Comparison of ENCODE assay signal across 9 mouse cellular contexts in genomic region chr8:3587391-3588257, GRCm38 (mm10). TPM values are rescaled to one million over a fixed set of nuclear protein-coding genes. Genes with fewer than 3 reads are reported as not detected.
DNase-seq lines count a peak whose midpoint lies in the region; ATAC-seq and TF ChIP-seq lines count a peak whose summit lies in the region.
"Had no signal": no experiment of that assay in that cellular context is flagged by ENCODE, and none has a peak within 500 bp of the region (broad histone marks: within the 10 kb centered on the region; RNA-seq: fewer than 3 reads in every experiment).

No protein-coding gene starts in this region.

- no peaks in the 10 kb centered on the region for H3K9me3 ChIP-seq in forebrain, embryonic 15.5 days
- no peaks in the 10 kb centered on the region for H3K9me3 ChIP-seq in intestine, postnatal 0 days (ENCODE audit: control insufficient read depth)
- no peaks in the 10 kb centered on the region for H3K9me3 ChIP-seq in limb, embryonic 11.5 days (ENCODE audit: control insufficient read depth, low read length)
- H3K9me3 ChIP-seq in midbrain, embryonic 11.5 days (ENCODE audit: control insufficient read depth, low read length), result no peaks in the 10 kb centered on the region
- H3K9me3 ChIP-seq in stomach, postnatal 0 days (ENCODE audit: control insufficient read depth, low read length), result no peaks in the 10 kb centered on the region

- ATAC-seq in forebrain, embryonic 15.5 days (replicated peaks), result peak; percentile 84
- peak; percentile 88 for ATAC-seq in intestine, postnatal 0 days
- ATAC-seq in limb, embryonic 11.5 days (ENCODE audit: insufficient number of reproducible peaks, low FRiP score, low TSS enrichment, low read depth), result peak; percentile 83
- ATAC-seq in midbrain, embryonic 11.5 days (ENCODE audit: low FRiP score), result peak; percentile 79
- ATAC-seq in stomach, postnatal 0 days (ENCODE audit: low FRiP score, low TSS enrichment), result peak; percentile 85

- H3K27me3 ChIP-seq in forebrain, embryonic 15.5 days, result no peaks in the 10 kb centered on the region
- H3K27me3 ChIP-seq in intestine, postnatal 0 days (replicated peaks; ENCODE audit: control insufficient read depth, insufficient read depth, low read length), result no peaks in the 10 kb centered on the region
- no peaks in the 10 kb centered on the region; the same call in 1 of the 2 replicates for H3K27me3 ChIP-seq in limb, embryonic 11.5 days (ENCODE audit: control insufficient read depth, insufficient read depth, low read length)
- H3K27me3 ChIP-seq in midbrain, embryonic 11.5 days (ENCODE audit: control insufficient read depth, insufficient read depth, low read length), result peaks cover 3% of the 10 kb centered on the region
- H3K27me3 ChIP-seq in stomach, postnatal 0 days (ENCODE audit: control insufficient read depth, insufficient read depth, low read length), result no peaks in the 10 kb centered on the region

- H3K9ac ChIP-seq in forebrain, embryonic 15.5 days (replicated peaks), result peak overlapping the region; percentile 79
- H3K9ac ChIP-seq in intestine, postnatal 0 days (ENCODE audit: low read depth, low read length), result peak overlapping the region; percentile 93
- H3K9ac ChIP-seq in limb, embryonic 11.5 days (ENCODE audit: low read length), result peak overlapping the region; percentile 67
- H3K9ac ChIP-seq in midbrain, embryonic 11.5 days (ENCODE audit: low read length), result peak overlapping the region; percentile 89
- peak overlapping the region; percentile 80 for H3K9ac ChIP-seq in stomach, postnatal 0 days (ENCODE audit: low read length)

- H3K4me3 ChIP-seq in gastrocnemius, adult 2 months, result peak overlapping the region; percentile 76
- H3K4me3 ChIP-seq in forebrain, embryonic 15.5 days, result peak overlapping the region; percentile 80
- peak overlapping the region; percentile 81 for H3K4me3 ChIP-seq in intestine, postnatal 0 days (ENCODE audit: low read depth, low read length)
- H3K4me3 ChIP-seq in limb, embryonic 11.5 days (ENCODE audit: low read depth, low read length), result peak overlapping the region; percentile 74
- H3K4me3 ChIP-seq in midbrain, embryonic 11.5 days (ENCODE audit: low read depth, low read length), result peak overlapping the region; percentile 83
- peak overlapping the region; percentile 68 for H3K4me3 ChIP-seq in stomach, postnatal 0 days (ENCODE audit: low read depth, low read length)

- intact Hi-C loops in gastrocnemius, adult 2 months (cut with DNase I), result no loop called here

- no peak overlapping the region for H3K27ac ChIP-seq in gastrocnemius, adult 2 months
- peak overlapping the region; percentile 88 for H3K27ac ChIP-seq in forebrain, embryonic 15.5 days (replicated peaks)
- peak overlapping the region; percentile 98 for H3K27ac ChIP-seq in intestine, postnatal 0 days (ENCODE audit: low read depth, low read length)
- 0 out of 2 replicates have a peak overlapping the region, but pooled peaks have one; percentile 21 for H3K27ac ChIP-seq in limb, embryonic 11.5 days (replicated peaks; ENCODE audit: low read depth, low read length)
- no peak overlapping the region; the same call in 1 of the 2 replicates for H3K27ac ChIP-seq in midbrain, embryonic 11.5 days (ENCODE audit: low read depth, low read length)
- H3K27ac ChIP-seq in stomach, postnatal 0 days (replicated peaks), result peak overlapping the region; percentile 93

- under 1% methylated on average over 74 of the region's 77 CpGs for WGBS in forebrain, embryonic 15.5 days
- under 1% methylated on average over 76 of the region's 77 CpGs for WGBS in intestine, postnatal 0 days
- WGBS in limb, embryonic 11.5 days, result under 1% methylated on average over 65 of the region's 77 CpGs
- under 1% methylated on average over 68 of the region's 77 CpGs for WGBS in midbrain, embryonic 11.5 days
- WGBS in stomach, postnatal 0 days, result under 1% methylated on average over 69 of the region's 77 CpGs

- DNase-seq in gastrocnemius, adult 2 months, result no peak
- no peak for DNase-seq in gastrocnemius, postnatal 25 days
- DNase-seq in cerebellum, adult 11 months, result peak; percentile 72
- peak; percentile 81 for DNase-seq in limb, embryonic 11.5 days (ENCODE audit: low spot score)
- DNase-seq in midbrain, embryonic 11.5 days (ENCODE audit: low spot score, missing footprints), result peak; percentile 96
- DNase-seq in stomach, postnatal 0 days (ENCODE audit: low spot score), result peak; percentile 91

- no peak for TF ChIP-seq CTCF in gastrocnemius, adult 2 months (IDR thresholded peaks at IDR 0.05)
- 0 out of 2 replicates have a peak, but pooled peaks have one; percentile 7 for TF ChIP-seq CTCF in intestine, postnatal 0 days (IDR thresholded peaks at IDR 0.05; ENCODE audit: low read depth)
- TF ChIP-seq CTCF in stomach, postnatal 0 days (IDR thresholded peaks at IDR 0.05; ENCODE audit: low read depth), result no peak

- H3K4me1 ChIP-seq in forebrain, embryonic 15.5 days, result no peaks in the 10 kb centered on the region
- no peaks in the 10 kb centered on the region for H3K4me1 ChIP-seq in intestine, postnatal 0 days (replicated peaks; ENCODE audit: control insufficient read depth, insufficient read depth, low read length)
- peaks cover 2% of the 10 kb centered on the region; the same call in 1 of the 2 replicates for H3K4me1 ChIP-seq in limb, embryonic 11.5 days (ENCODE audit: control insufficient read depth, insufficient read depth, low read length)
- no peaks in the 10 kb centered on the region for H3K4me1 ChIP-seq in midbrain, embryonic 11.5 days (ENCODE audit: control insufficient read depth, insufficient read depth, low read length)
- no peaks in the 10 kb centered on the region for H3K4me1 ChIP-seq in stomach, postnatal 0 days (replicated peaks; ENCODE audit: control insufficient read depth, insufficient read depth)

- H3K36me3 ChIP-seq in forebrain, embryonic 15.5 days, result no peaks in the 10 kb centered on the region
- H3K36me3 ChIP-seq in intestine, postnatal 0 days (ENCODE audit: control insufficient read depth, insufficient read depth), result no peaks in the 10 kb centered on the region
- no peaks in the 10 kb centered on the region for H3K36me3 ChIP-seq in limb, embryonic 11.5 days (ENCODE audit: control insufficient read depth, insufficient read depth, low read length)
- H3K36me3 ChIP-seq in midbrain, embryonic 11.5 days (ENCODE audit: control insufficient read depth, insufficient read depth, low read length), result no peaks in the 10 kb centered on the region
- H3K36me3 ChIP-seq in stomach, postnatal 0 days (ENCODE audit: control insufficient read depth, insufficient read depth, low read length), result no peaks in the 10 kb centered on the region

- no peak for TF ChIP-seq EP300 in stomach, postnatal 0 days (optimal IDR thresholded peaks at IDR 0.05)

- peak overlapping the region; percentile 63 for H3K4me2 ChIP-seq in forebrain, embryonic 15.5 days (replicated peaks)
- H3K4me2 ChIP-seq in intestine, postnatal 0 days (replicated peaks; ENCODE audit: low read depth), result peak overlapping the region; percentile 79
- H3K4me2 ChIP-seq in limb, embryonic 11.5 days (ENCODE audit: low read depth, severe bottlenecking), result peak overlapping the region; percentile 95
- H3K4me2 ChIP-seq in midbrain, embryonic 11.5 days, result peak overlapping the region; percentile 95
- peak overlapping the region; percentile 81 for H3K4me2 ChIP-seq in stomach, postnatal 0 days (replicated peaks; ENCODE audit: low read depth)

RNA-seq across cellular contexts. Expression of gene Camsap3, which starts 0.5 kb away (rescaled TPM):
- total RNA-seq in gastrocnemius, adult 2 months (2021), result under 1 TPM; 0.22 to 0.33 TPM
- under 1 TPM; 0.61 to 0.67 TPM for total RNA-seq in gastrocnemius, postnatal 25 days (2021)
- 33.4 and 34.8 TPM in 2 replicates for polyA plus RNA-seq in forebrain, embryonic 15.5 days (2015; fragmentation: Nextera tagmentation; extraction: Ambion mirVana)
- polyA plus RNA-seq in intestine, postnatal 0 days (2015; fragmentation: Nextera tagmentation; extraction: Ambion mirVana), result 20.9 and 22.9 TPM in 2 replicates
- polyA plus RNA-seq in limb, embryonic 11.5 days (2014; fragmentation: Nextera tagmentation; extraction: Ambion mirVana), result 6.0 and 7.4 TPM in 2 replicates
- 11.3 and 11.9 TPM in 2 replicates for polyA plus RNA-seq in midbrain, embryonic 11.5 days (2014; fragmentation: Nextera tagmentation; extraction: Ambion mirVana)
- polyA plus RNA-seq in stomach, postnatal 0 days (2015; fragmentation: Nextera tagmentation; extraction: Ambion mirVana), result 14.2 and 20.1 TPM in 2 replicates

RNA-seq across cellular contexts. Expression of gene C330021F23Rik, which starts 19.8 kb away (rescaled TPM):
- total RNA-seq in gastrocnemius, adult 2 months (2021), result not detected
- total RNA-seq in gastrocnemius, postnatal 25 days (2021), result not detected
- polyA plus RNA-seq in forebrain, embryonic 15.5 days (2015; fragmentation: Nextera tagmentation; extraction: Ambion mirVana), result 0.64 and 0.89 TPM in 2 replicates
- 0.63 and 0.76 TPM in 2 replicates for polyA plus RNA-seq in intestine, postnatal 0 days (2015; fragmentation: Nextera tagmentation; extraction: Ambion mirVana)
- polyA plus RNA-seq in limb, embryonic 11.5 days (2014; fragmentation: Nextera tagmentation; extraction: Ambion mirVana), result 3.9 and 4.1 TPM in 2 replicates
- 6.3 and 8.1 TPM in 2 replicates for polyA plus RNA-seq in midbrain, embryonic 11.5 days (2014; fragmentation: Nextera tagmentation; extraction: Ambion mirVana)
- 0.18 and 0.38 TPM in 2 replicates for polyA plus RNA-seq in stomach, postnatal 0 days (2015; fragmentation: Nextera tagmentation; extraction: Ambion mirVana)
- polyA plus RNA-seq: C2C12 had no signal

RNA-seq across cellular contexts. Expression of gene Xab2, which starts 33.5 kb away (rescaled TPM):
- total RNA-seq in gastrocnemius, adult 2 months (2021), result 10 to 100 TPM; 11.0 to 11.3 TPM
- 10 to 100 TPM in 1 of 2 experiments, 1 to 10 TPM in 1; 9.5 to 10.0 TPM for total RNA-seq in gastrocnemius, postnatal 25 days (2021)
- 65.6 and 68.6 TPM in 2 replicates for polyA plus RNA-seq in forebrain, embryonic 15.5 days (2015; fragmentation: Nextera tagmentation; extraction: Ambion mirVana)
- 16.8 and 17.5 TPM in 2 replicates for polyA plus RNA-seq in intestine, postnatal 0 days (2015; fragmentation: Nextera tagmentation; extraction: Ambion mirVana)
- 61.3 and 68.1 TPM in 2 replicates for polyA plus RNA-seq in limb, embryonic 11.5 days (2014; fragmentation: Nextera tagmentation; extraction: Ambion mirVana)
- polyA plus RNA-seq in midbrain, embryonic 11.5 days (2014; fragmentation: Nextera tagmentation; extraction: Ambion mirVana), result 58.6 and 63.8 TPM in 2 replicates
- polyA plus RNA-seq in stomach, postnatal 0 days (2015; fragmentation: Nextera tagmentation; extraction: Ambion mirVana), result 23.3 and 25.5 TPM in 2 replicates

RNA-seq across cellular contexts. Expression of gene Pet100, which starts 33.7 kb away (rescaled TPM):
- total RNA-seq in gastrocnemius, adult 2 months (2021), result 10 to 100 TPM; 87.7 to 92.0 TPM
- 100 to 1,000 TPM in 1 of 2 experiments, 10 to 100 TPM in 1; 89.9 to 106 TPM for total RNA-seq in gastrocnemius, postnatal 25 days (2021)
- polyA plus RNA-seq in forebrain, embryonic 15.5 days (2015; fragmentation: Nextera tagmentation; extraction: Ambion mirVana), result 107 and 112 TPM in 2 replicates
- 152 TPM in 2 replicates for polyA plus RNA-seq in intestine, postnatal 0 days (2015; fragmentation: Nextera tagmentation; extraction: Ambion mirVana)
- 106 and 107 TPM in 2 replicates for polyA plus RNA-seq in limb, embryonic 11.5 days (2014; fragmentation: Nextera tagmentation; extraction: Ambion mirVana)
- polyA plus RNA-seq in midbrain, embryonic 11.5 days (2014; fragmentation: Nextera tagmentation; extraction: Ambion mirVana), result 96.9 and 113 TPM in 2 replicates
- polyA plus RNA-seq in stomach, postnatal 0 days (2015; fragmentation: Nextera tagmentation; extraction: Ambion mirVana), result 143 and 171 TPM in 2 replicates

RNA-seq across cellular contexts. Expression of gene Pcp2, which starts 37.7 kb away (rescaled TPM):
- total RNA-seq in gastrocnemius, adult 2 months (2021), result not detected
- under 1 TPM in 1 of 2 experiments, not detected in 1; 0.67 TPM for total RNA-seq in gastrocnemius, postnatal 25 days (2021)
- polyA plus RNA-seq in forebrain, embryonic 15.5 days (2015; fragmentation: Nextera tagmentation; extraction: Ambion mirVana), result 0.14 and 0.50 TPM in 2 replicates
- polyA plus RNA-seq in intestine, postnatal 0 days (2015; fragmentation: Nextera tagmentation; extraction: Ambion mirVana), result not detected in 2 replicates
- polyA plus RNA-seq in limb, embryonic 11.5 days (2014; fragmentation: Nextera tagmentation; extraction: Ambion mirVana), result 2.6 and 4.5 TPM in 2 replicates
- 0.23 TPM in 1 of 2 replicates, not detected in the other for polyA plus RNA-seq in midbrain, embryonic 11.5 days (2014; fragmentation: Nextera tagmentation; extraction: Ambion mirVana)
- polyA plus RNA-seq in stomach, postnatal 0 days (2015; fragmentation: Nextera tagmentation; extraction: Ambion mirVana), result 0.25 TPM in 1 of 2 replicates, not detected in the other

Comparison
In these comparisons a context has a peak if more than half of its experiments do, and no peak if none do; other contexts are left out.
1. DNase-seq: peak in cerebellum, adult 11 months (single experiment), limb, embryonic 11.5 days (single experiment), midbrain, embryonic 11.5 days (single experiment) and stomach, postnatal 0 days (single experiment); none in gastrocnemius, adult 2 months (single experiment) and gastrocnemius, postnatal 25 days (single experiment).
2. H3K27ac ChIP-seq: peak in forebrain, embryonic 15.5 days (single experiment), intestine, postnatal 0 days (single experiment), limb, embryonic 11.5 days (single experiment) and stomach, postnatal 0 days (single experiment); none in gastrocnemius, adult 2 months (single experiment) and midbrain, embryonic 11.5 days (single experiment).
3. Peak in every context shown above with its lines, with median percentiles within 50 percentile points of each other: H3K4me3 ChIP-seq, ATAC-seq, H3K4me2 ChIP-seq and H3K9ac ChIP-seq.